Mouse (Mus musculus): Measurements from ENCODE around the gene Zscan29.

- TF ChIP-seq CTCF (IDR thresholded peaks at IDR 0.05 in 2 of 3, conservative IDR thresholded peaks at IDR 0.05 in 1 of 3; ENCODE audit: control insufficient read depth in 1 of 3, insufficient read depth in 1 of 3, low read depth in 2 of 3, low read length in 3 of 3, poor library complexity in 1 of 3, severe bottlenecking in 1 of 3) (no peak), USF1 (IDR thresholded peaks at IDR 0.05; ENCODE audit: low read depth, low read length) (no peak), POLR2AphosphoS5 (IDR thresholded peaks at IDR 0.05; ENCODE audit: borderline replicate concordance, low read depth, low read length) (no peak), MEF2A (IDR thresholded peaks at IDR 0.05; ENCODE audit: extremely low read depth, insufficient replicate concordance, low read depth, low read length, poor library complexity, severe bottlenecking) (no peak), USF2 (IDR thresholded peaks at IDR 0.05; ENCODE audit: borderline replicate concordance in 1 of 2, insufficient read depth in 1 of 2, low read depth in 1 of 2, low read length in 2 of 2) (no peak), HCFC1 (IDR thresholded peaks at IDR 0.05; ENCODE audit: low read depth, low read length) (no peak), POLR2AphosphoS2 (IDR thresholded peaks at IDR 0.05; ENCODE audit: low read length) (no peak), POLR2A (IDR thresholded peaks at IDR 0.05; ENCODE audit: control insufficient read depth in 1 of 2, insufficient read depth in 1 of 2, low read depth in 1 of 2, low read length in 2 of 2, poor library complexity in 1 of 2) (no peak), SMC3 (IDR thresholded peaks at IDR 0.05; ENCODE audit: low read depth, low read length) (no peak), TBP (IDR thresholded peaks at IDR 0.05; ENCODE audit: low read depth, low read length) (no peak)
These were observed 43.4 kb downstream of the Zscan29 start for GRCm38 (mm10) chr2:121127536-121127935.
